Mouse (Mus musculus): ENCODE data around the gene Dzip3.

Dzip3 gene

DNA sequence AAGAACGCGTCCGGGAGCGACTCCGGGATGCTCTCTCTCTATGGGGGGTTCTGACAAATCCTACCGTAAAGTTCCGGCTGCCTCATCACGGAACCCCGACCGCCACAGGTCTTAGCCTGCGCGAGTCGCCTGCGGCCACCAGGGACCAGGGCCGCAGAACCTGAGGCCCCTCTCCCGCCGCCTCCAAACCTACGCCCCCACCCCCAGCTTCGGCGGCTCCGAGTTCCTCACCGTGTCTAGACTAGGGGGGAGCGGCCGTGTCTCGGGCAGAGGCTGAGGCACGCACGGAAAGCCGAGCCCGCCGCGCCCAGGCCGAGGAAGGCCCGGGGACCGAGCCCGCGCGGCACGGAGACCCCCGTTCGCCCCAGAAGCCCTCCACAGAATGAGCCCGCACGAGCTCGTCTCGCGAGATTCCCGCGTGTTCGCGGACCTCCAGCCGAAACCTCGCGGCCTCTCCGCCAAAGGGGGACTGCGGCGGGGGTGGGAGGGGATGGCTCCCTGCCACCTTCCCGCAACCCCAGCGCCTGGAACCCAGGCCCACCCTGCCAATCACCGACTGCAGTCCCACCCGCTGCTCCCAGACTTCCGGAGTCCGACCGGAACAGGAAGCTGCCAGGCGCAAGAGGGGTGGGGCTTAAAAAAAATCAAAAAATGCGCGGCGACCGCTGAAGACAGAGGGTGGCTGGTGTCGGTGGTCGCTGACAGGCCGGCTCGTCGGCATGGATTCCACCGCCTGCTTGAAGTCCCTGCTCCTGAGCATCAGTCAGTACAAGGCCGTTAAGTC, at the start of gene Dzip3, which contains the start of gene Cip2a:
Gene Dzip3 (minus strand): TSS at position 607 of the 784 bp plus-strand sequence.
Gene Cip2a (plus strand): TSS at position 627 of the 784 bp plus-strand sequence.
- DNase-seq, result peak; percentile 91

DNA sequence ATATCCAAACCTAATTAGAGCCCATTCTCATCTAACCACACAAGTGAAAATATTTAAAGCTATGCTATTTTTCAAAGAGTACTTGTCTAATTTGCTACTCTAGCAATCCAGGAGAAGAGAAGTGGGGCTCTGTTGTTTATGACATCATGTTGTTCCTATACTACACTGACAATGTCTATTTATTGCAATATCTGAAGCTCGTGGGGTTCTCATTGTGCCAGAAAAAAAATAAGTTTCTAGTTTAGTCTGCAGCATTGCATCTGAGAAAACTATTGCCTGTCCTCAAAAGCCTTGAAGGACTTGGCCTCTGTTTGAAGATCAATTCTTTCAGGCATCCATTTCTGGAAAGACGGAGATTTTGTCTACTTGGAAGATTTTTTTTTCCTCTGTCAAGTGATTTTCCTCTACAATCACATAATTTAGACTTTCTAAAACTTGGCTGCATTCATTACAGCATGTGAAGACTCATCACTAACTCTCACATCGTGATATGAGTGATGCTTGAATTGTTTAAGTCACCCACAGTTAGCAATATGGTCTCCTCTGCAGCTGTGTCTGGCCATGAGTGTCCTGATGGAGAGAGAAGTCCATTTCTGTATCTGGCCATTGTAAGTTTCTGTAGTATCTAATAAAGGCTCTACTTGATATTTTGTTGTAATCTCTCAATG, 46.7 kb upstream of the Dzip3 start:
- DNase-seq, result no peak

DNA sequence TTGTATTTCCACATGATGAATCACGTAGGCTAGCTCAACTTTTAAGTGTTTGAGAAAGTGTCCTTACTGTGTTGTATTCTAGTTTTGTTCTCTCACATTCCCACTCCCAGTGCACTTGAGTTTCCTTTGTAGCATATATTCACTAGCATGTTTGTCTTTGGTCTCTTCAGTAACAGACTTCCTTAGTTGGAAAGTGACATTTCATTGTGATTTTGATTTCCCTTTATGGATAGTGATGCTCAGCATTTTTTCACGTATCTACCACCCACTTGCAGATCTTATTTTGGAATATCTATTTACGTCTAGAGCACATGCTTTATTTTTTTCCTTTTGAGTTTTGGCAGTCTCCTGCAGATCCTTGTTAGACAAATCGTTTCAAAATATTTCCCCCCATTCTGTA, 43.8 kb upstream of the Dzip3 start:
- DNase-seq, result no peak

DNA sequence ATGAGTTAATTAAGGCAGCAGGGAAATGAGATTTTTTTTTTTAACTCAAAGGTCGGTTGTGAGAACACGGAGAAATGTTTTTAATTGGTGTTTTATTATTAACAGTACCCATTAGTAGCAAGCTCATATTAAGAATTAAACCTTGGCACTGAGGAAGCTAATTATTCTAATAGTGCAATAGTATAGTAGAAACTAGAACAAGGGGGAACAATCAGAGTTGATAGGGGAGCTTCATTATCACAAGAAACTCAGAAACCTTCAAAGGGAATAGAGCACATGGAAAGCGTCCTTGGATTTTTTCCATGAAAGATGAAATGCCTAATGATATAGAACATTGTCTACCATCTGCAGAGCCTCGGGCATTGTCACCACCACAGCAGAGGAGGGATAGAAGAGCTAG, 41.9 kb upstream of the Dzip3 start:
- no peak for DNase-seq

DNA sequence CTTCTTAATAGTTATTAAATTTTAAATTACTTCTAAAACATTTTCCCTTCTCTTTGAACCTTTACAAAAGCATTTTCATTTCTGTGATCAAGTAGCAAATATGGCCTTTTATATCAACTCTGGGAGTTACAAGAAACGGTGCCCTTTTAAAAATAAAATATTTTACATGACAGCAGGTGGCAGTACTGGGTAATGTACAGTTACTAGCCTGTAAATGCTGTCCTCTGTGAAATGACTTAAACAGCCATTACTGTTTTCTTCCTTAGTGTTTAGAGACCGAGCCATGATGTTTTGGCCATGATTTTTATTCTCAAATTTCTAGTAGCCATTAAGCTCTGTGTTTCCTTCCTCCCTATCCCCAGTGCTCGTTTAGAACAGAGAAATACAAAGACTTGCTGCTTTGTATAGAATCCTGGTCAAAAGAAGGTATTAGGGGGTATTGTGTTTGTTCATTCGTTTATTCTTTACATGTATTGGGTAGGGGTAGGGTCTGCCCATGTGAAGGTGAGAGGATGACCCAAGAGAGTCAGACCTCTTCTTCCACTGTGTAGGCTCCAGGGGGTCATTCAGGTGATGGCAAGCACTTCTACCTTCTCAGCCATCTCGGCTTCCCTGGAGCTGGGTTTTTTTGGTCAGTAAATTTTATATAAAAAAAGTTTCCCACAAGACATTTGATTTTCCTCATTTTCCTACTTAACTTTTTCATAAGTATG, 22.8 kb upstream of the Dzip3 start:
- no peak for DNase-seq

DNA sequence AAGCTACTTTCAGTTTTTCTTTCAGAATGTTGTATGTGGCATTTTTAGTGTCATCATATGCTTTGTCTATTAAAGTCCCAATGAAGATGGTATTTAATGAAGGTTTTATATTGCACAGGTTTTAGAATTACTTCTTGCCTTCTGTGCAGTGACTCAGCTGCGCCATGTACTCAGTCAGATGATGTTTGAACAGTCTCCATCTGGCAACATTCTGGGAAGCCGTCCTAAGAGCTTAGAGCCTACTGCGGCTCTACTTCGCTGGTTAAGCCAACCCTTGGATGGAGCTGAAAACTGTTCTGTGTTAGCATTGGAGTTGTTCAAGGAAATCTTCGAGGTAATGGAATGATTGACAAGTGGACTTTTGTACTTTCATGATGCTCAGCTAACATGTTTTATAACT, 10.2 kb upstream of the Dzip3 start:
- DNase-seq, result no peak

DNA sequence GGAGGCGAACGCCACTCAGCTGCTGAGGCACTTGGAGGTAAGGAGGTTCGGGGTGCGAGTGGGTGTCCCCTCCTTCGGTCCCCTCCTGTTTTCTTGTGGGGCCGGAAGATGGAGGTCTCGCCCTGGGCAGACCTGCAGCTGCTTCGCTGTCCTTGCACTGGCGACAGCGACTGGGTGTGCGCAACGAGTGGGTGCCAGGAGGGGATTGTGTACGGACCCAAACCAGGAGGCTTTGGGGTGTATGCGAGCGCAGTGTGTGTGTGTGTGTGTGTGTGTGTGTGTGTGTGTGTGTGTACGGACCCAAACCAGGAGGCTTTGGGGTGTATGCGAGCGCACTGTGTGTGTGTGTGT, 353 bp upstream of the Dzip3 start:
- DNase-seq, result no peak

DNA sequence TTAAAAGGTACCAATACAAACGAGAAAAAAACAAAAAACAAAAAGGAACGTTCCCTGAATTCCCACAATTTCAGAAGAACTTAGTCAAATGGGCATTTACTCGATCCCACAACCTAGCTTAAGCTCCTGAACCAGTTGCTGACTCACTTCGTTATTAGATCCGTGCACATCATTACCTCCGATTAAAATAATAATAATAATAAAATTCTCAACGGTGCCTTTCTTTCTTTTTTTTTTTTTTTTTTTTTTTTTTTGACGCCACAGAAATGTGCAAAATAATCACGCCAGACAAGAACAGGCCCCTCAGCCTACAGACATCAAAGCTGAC, 770 bp downstream of the Dzip3 start:
- no peak for DNase-seq

DNA sequence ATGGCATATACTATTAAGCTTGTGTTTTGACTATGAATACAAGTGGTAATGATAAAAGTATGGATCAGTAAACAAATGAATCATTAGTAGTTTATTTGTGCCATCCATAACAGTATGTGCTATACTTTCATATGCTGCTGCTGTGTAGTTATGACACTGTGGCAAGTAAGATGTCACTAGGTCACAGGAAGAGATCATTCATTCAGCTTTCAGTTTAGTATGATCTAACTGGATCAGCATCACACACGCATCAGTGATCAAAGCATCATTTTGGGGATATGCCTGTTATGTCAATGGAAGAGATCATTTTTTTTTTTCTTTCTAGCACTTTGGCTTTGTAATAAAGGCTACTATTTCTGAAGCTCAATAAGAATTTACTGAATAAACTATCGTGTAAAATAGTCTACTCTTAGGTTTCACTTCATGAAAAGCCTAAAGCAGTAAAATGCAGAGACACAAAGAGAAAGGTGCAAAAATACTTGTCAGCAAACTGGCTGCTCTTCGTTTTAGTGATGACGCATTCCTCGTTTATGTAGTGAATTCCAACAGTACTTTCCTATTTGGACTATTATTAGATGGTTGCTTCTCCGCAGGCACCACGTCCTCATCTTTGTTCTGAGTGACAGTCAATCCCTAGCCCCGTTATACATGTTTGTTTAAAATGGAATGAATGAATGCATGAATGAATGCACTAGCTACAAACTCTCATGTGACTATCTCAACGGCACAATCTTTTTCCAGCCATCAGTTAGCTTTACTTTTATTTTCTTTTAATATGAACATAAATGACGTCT, 1.3 kb downstream of the Dzip3 start:
- no peak for DNase-seq

DNA sequence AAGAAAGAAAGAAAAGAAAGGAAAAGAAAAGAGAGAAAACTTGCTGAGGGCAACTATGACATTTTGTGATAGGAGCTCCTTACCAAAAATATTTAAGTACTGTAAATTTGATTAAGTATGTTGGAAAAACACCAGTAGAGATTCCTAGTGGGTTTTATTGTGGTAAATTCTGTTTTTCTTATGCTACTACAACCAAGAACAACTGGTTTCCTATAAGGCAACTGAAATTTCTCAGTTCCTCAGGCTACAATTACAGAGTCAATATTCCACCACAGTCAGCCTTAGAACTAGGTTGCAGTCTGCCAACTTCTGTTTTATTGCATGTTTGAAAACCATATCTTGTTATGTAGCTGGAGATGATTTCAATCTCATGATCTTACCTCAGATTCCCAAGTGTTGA, 4.3 kb downstream of the Dzip3 start:
- no peak for DNase-seq

DNA sequence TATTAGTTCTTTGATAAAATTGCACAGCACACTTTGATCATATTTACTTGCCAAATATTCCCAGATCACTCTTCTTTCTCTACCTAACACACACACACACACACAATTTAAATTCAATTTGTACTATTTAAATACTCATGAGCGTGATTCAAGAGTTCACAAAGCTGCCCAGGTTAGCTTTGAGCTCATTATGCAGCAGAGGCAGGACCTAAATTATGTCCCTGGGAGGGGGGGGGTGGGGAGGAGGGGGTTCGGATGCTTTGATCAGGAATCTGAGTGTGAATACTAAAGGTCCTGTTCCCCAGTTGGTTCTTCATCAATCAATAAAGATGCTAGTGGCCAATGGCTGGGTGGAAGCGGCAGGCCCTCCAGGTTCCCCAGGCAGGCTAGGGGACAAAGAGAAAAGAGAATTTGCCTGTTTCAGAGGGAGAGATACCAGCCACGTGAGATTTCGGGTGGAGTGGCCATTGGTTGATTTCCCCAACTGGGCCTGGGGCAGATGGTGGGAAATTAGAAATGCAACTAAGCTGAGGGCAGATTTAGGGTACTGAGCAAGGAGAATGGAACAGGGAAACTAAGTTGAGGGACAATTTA, 8.8 kb downstream of the Dzip3 start:
- no peak for DNase-seq

DNA sequence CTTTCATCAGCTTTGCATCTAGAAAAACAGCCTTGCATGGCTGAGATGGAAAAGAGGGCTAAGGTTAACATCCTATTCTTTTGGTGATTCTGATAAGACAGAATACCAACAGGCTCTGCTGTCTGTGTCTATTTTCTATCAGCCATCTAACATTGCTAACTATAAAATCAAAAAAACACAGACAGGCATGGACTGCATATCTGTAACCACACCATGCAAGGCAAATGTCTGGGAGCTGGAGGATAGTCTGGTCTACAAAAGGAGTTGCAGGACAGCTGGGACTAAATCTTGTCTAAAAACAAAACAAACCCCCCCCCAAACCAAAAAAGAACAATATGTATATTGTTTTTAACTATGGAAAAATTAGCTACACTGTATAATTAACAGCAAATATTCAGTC, 14.0 kb downstream of the Dzip3 start:
- DNase-seq, result no peak

DNA sequence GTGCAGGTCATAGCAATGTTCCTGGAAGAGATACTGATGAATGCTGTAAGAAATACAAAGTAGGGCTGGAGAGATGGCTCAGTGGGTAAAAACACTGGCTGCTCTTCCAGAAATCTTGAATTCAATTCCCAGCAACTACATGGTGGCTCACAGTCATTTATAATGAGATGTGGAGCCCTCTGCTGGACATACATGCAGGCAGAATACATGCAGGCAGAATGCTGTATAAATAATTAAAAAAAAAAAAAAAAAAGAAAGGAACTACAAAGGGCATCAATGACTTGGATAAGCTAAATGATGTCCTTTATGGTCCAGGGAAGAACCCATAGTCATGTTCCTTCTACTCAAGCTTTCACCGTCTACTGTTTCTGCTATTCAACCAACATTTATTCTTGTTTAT, 20.4 kb downstream of the Dzip3 start:
- DNase-seq, result no peak

DNA sequence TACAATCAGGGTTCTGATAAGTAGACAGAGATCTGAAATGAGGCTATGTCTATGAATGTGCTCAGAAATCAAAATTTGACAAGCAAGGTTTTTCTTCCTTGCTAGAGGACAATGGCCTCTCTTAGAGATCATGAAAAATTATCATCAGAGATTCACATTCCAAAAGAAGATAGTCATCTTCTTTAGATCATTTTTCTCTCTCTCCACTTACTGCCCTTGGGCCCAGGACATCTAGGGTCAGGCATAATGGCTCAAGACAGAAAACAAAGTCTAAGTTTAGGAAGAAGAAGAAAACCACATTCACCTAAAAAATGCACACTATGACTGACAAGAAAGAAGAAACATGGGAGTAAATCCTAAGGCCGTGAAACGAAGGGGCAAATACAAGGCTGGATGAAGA, 21.0 kb downstream of the Dzip3 start:
- no peak for DNase-seq

DNA sequence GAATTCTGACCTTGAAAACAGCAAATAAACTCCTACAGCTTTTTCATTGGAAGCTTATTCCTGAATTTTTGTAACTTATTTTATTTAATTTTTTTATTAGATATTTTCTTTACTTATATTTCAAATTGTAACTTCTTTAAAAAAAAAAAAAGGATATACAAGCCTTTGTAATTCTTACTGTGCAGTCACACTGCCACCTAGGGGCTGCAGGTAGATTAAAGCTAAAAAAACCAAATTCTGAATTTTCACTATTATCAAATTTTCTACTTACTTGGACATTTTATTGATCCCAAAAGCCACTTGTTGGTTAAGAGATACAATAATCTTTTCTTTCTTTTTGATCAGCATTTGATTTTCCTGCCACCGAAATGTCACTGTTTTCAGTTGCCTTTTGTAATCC, 52.2 kb downstream of the Dzip3 start:
- peak; percentile 28 for DNase-seq

DNA sequence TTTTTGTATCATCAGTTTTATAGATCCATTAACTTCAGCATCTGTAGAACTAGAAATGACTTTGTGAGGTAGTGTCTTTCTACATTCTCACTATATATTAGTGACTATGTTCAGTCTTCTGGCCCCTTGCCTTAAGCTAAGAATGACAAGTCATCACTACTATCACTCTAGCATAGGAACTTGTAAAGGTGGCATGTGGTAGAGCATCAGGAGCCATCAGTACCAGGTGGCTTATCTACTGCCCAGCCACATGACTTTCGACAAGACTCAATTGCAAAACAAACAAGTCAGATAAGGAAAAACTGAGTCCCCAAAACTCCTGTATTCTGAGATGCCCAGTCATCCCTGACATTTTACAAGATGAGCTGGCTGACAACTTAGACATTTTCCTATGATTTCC, 70.2 kb downstream of the Dzip3 start:
- no peak for DNase-seq

DNA sequence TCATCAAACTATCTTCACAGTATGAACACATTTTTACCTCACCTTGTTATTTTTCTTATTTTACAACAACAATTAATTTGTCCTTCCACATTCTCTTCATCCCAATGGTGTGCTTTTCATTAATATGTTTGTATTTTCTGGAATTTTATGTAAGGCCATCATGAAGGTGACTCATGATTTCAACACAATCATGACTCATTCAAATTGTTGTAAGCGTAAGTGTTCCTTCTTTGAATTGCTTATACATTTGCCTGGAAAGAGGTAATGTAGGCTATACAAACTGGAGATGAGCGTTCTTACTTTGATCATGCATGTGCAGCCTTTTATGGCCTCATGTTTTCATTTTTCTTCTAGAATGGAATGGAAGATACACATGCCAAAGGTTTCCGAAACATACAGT, 80.8 kb downstream of the Dzip3 start:
- DNase-seq, result no peak

DNA sequence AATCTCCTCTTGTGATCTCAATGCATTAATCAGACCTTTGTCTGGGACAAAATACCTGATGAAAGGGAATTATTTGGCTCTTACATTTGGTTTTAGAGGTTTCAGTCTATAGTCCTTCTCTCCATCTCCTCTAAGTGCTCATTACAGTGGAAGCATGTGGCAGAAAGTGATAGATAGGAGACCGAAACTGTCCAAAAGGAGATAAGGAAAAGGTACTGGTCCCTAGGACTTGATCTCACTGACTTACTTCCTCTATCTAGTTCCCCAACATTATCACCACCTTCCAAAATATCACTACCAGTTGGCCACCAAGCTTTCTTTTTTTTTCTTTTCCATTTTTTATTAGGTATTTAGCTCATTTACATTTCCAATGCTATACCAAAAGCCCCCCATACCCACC, 82.8 kb downstream of the Dzip3 start:
- no peak for DNase-seq

DNA sequence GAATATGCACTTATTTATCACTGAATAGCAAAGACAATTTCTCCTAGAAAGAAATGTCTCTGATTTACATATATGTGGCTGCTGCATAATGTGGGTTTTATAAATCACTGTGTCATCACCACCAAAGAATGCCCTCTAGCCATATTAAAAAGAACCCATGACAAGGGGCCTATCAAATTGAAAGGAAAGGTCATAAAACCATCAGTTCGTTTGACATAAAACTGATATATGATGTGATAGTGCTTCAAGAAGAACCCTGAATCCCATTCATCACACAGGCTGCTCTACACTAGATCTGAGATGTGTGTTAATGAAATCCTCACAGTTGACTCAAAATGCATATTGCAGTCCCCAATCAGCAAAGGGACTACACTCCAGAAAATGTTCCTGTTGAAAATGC, 94.1 kb downstream of the Dzip3 start:
- no peak for DNase-seq

DNA sequence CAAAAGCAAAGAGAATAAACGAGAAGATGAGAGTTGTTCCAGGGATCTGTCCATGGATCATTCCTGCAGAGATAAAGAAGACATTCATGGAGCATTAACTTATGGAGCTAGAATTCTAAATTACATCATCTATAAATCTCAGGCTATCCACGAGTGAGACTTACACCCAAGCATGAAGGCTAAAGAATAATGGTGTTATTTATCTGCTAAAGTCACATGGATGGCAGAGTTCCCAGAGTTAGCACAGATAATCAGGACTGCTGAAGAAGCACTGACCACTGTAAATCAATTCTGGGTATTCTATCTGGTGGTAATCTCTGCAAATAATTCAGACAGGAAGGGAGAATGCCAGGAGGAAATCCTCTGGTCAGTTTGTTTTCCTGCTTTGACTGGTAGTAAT, 103.2 kb downstream of the Dzip3 start:
- DNase-seq, result no peak
